Mouse (Mus musculus) lung, postnatal 0 days (tissue): ENCODE measurements around the gene Tln1. TPM values are rescaled to one million over a fixed set of nuclear protein-coding genes. Genes with fewer than 3 reads are reported as not detected.

Experiments
- ATAC-seq: fragments of 200-750 bp; cut with Nextera tagmentation; 2 replicates; pipeline ENCODE4 v1.8.0; 2017; ENCODE audit warnings: moderate library complexity
- DNase-seq: peaks from one replicate; pipeline ENCODE4 v3.0.0-alpha.2; 2016; ENCODE audit warnings: low spot score
- H3K27ac ChIP-seq: fragments of 300-500 bp; sonication (generic); 2 replicates; pipeline ENCODE4 v1.5.1; 2014; ENCODE audit warnings: antibody characterized with exemption, mild to moderate bottlenecking, low read length, mixed read lengths
- H3K27me3 ChIP-seq: fragments of 300-500 bp; sonication (generic); replicated peaks from 2 replicates; pipeline ENCODE4 v1.6.1; 2014; ENCODE audit warnings: low read length, mixed read lengths; ENCODE audit not compliant: insufficient read depth
- H3K36me3 ChIP-seq: fragments of 300-500 bp; sonication (generic); 2 replicates; pipeline ENCODE4 v1.6.1; 2014; ENCODE audit warnings: low read length, mixed read lengths; ENCODE audit not compliant: insufficient read depth
- H3K4me1 ChIP-seq: fragments of 300-500 bp; sonication (generic); 2 replicates; pipeline ENCODE4 v1.6.1; 2014; ENCODE audit warnings: antibody characterized with exemption, low read depth, low read length, mixed read lengths; ENCODE audit not compliant: insufficient read depth
- H3K4me2 ChIP-seq: fragments of 300-500 bp; sonication (generic); replicated peaks from 2 replicates; pipeline ENCODE4 v1.6.1; 2014; ENCODE audit warnings: low read depth, mild to moderate bottlenecking, low read length, moderate library complexity, mixed read lengths
- H3K4me3 ChIP-seq: fragments of 300-500 bp; sonication (generic); 2 replicates; pipeline ENCODE4 v1.5.1; 2014; ENCODE audit warnings: low read depth, low read length
- H3K9ac ChIP-seq: fragments of 300-500 bp; sonication (generic); replicated peaks from 2 replicates; pipeline ENCODE4 v1.6.1; 2014; ENCODE audit warnings: low read depth, mild to moderate bottlenecking
- H3K9me3 ChIP-seq: fragments of 300-500 bp; sonication (generic); 2 replicates; pipeline ENCODE4 v1.6.1; 2016; ENCODE audit warnings: low read length, mixed read lengths
- CTCF ChIP-seq: IDR thresholded peaks from 2 replicates; pipeline ENCODE4 v1.5.1; 2016; ENCODE audit warnings: antibody characterized with exemption, mild to moderate bottlenecking
- EP300 ChIP-seq: IDR thresholded peaks from 2 replicates; pipeline ENCODE4 v1.6.1; 2016; ENCODE audit warnings: antibody characterized with exemption, mild to moderate bottlenecking, control low read depth
- WGBS: fragments of 180-500 bp; shearing (Covaris S2); extraction: QIAGEN DNeasy Blood & Tissue Kit; methylation state at CpG from one replicate; pipeline ENCODE4 v1.1.7; 2014; 5-methylcytosine and 5-hydroxymethylcytosine counted together
- polyA plus RNA-seq: library from polyadenylated mRNA; unstranded; fragments of >200 nt; fragmentation: Nextera tagmentation; extraction: Ambion mirVana; gene quantifications from 2 replicates; pipeline ENCODE4 v1.2.1, GENCODE M21; 2015

The Tln1 gene
- polyA plus RNA-seq, 1 experiment from 2014 or later: 75.6 TPM

GRCm38 (mm10) chr4:43497405-43497804 is 65.1 kb downstream of the Tln1 start:
- ATAC-seq: no peak
- no peak overlapping the region for H3K4me3 ChIP-seq
- no peak overlapping the region for H3K4me2 ChIP-seq

DNA sequence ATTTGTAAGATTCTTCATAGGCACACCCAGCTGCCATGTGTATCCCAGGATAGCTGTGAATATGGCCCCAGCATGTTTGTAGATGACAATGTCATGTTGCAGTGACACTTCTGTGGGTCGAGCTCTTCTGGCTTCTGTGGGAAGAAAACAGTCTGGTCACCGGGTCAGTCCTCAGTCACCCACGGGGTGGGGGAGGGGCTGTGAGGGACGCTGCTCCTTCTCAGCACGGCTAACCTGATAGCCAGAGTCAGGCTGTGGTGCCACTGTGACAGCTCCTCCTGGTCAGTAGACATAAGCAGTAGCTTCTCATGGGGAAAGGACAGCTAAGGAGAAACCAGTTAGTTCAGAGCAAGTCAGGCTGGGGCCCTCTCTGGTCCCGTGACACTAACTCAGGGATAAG is 65.9 kb downstream of the Tln1 start:
- no peak for DNase-seq
- Histone ChIP-seq H3K36me3 (no peaks in the 10 kb centered on the region), H3K27me3 (no peaks in the 10 kb centered on the region), H3K4me1 (peaks cover 5% of the 10 kb centered on the region; the same call in 1 of the 2 replicates), H3K9me3 (no peaks in the 10 kb centered on the region), H3K4me3 (no peak overlapping the region), H3K27ac (no peak overlapping the region), H3K4me2 (no peak overlapping the region), H3K9ac (no peak overlapping the region)
- WGBS: 54% methylated on average over 6 of the region's 6 CpGs
- ATAC-seq: no peak
- TF ChIP-seq EP300 (no peak), CTCF (no peak)

More at GRCm38 (mm10) chr4:43497405-43497804, 65.1 kb downstream of the Tln1 start:
- H3K27ac ChIP-seq: no peak overlapping the region
- H3K27me3 ChIP-seq: no peaks in the 10 kb centered on the region
- no peaks in the 10 kb centered on the region for H3K36me3 ChIP-seq
- TF ChIP-seq EP300 (no peak), CTCF (no peak)
- H3K9ac ChIP-seq: no peak overlapping the region
- WGBS: 82% methylated on average over 8 of the region's 8 CpGs
- H3K9me3 ChIP-seq: no peaks in the 10 kb centered on the region
- peaks cover 5% of the 10 kb centered on the region; the same call in 1 of the 2 replicates for H3K4me1 ChIP-seq
- DNase-seq: no peak

GRCm38 (mm10) chr4:43493846-43494240 is 68.6 kb downstream of the Tln1 start:
- DNase-seq: no peak

DNA sequence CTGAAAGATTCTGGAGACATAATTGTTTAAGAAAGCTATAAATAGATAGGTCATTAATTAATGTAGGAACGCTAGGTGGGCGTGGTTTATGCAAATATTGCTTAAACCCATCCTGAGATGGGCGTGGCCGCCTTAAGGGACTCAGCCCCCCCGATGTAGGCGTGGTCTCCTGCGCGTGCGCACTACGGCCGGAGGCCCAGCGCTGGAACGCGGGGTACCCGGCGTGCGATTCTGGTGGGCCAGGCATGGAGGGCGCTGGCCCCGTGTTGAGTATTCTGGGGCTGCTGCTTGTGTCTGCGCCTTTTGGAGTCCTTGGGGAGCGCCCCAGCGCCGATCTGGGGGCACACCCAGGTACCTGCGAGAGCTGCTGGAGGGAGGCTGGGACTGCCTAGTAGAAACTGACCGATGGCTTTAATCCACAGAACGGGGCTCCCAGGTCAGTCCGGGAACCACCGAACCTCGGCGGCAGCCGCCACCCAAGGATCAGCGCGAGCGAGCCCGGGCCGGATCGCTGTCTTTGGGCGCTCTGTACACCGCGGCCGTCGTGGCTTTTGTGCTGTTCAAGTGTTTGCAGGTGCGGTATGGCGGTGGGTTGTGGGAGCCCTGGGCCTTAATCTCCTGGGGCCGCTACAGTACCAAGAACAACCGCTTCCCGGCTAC is 69.2 kb downstream of the Tln1 start:
- peak overlapping the region; percentile 78 for H3K4me3 ChIP-seq
- ATAC-seq (peak; percentile 85), DNase-seq (peak; percentile 96)
- H3K36me3 ChIP-seq: no peaks in the 10 kb centered on the region
- under 1% methylated on average over 47 of the region's 47 CpGs for WGBS
- peak overlapping the region; percentile 66 for H3K9ac ChIP-seq
- TF ChIP-seq EP300 (no peak), CTCF (peak; percentile 43)
- no peaks in the 10 kb centered on the region for H3K9me3 ChIP-seq
- H3K4me2 ChIP-seq: peak overlapping the region; percentile 87
- H3K27me3 ChIP-seq: no peaks in the 10 kb centered on the region
- no peaks in the 10 kb centered on the region for H3K4me1 ChIP-seq
- peak overlapping the region; percentile 70 for H3K27ac ChIP-seq

More at GRCm38 (mm10) chr4:43493846-43494240, 68.6 kb downstream of the Tln1 start:
- H3K9me3 ChIP-seq: no peaks in the 10 kb centered on the region
- 2% methylated on average over 9 of the region's 9 CpGs for WGBS
- H3K27ac ChIP-seq: peak overlapping the region; percentile 70
- H3K4me1 ChIP-seq: peaks cover 2% of the 10 kb centered on the region; the same call in 1 of the 2 replicates
- no peaks in the 10 kb centered on the region for H3K36me3 ChIP-seq
- H3K4me3 ChIP-seq: peak overlapping the region; percentile 78
- no peaks in the 10 kb centered on the region for H3K27me3 ChIP-seq
- peak overlapping the region; percentile 66 for H3K9ac ChIP-seq
- H3K4me2 ChIP-seq: peak overlapping the region; percentile 87
- no peak for ATAC-seq
- no peak for TF ChIP-seq EP300
- TF ChIP-seq CTCF: no peak

GRCm38 (mm10) chr4:43492821-43493185 is 69.7 kb downstream of the Tln1 start, which contains the start of gene Ccdc107:
Ccdc107 (plus strand) TSS chr4:43492900.
- no peaks in the 10 kb centered on the region for H3K36me3 ChIP-seq
- peak; percentile 97 for ATAC-seq
- no peaks in the 10 kb centered on the region for H3K4me1 ChIP-seq
- peak; percentile 35 for TF ChIP-seq CTCF
- peak; percentile 76 for TF ChIP-seq EP300
- H3K4me2 ChIP-seq: peak within 1 kb of the TSS; percentile 87
- peak within 1 kb of the TSS; percentile 78 for H3K4me3 ChIP-seq
- peak within 1 kb of the TSS; percentile 66 for H3K9ac ChIP-seq
- peak within 1 kb of the TSS; percentile 70 for H3K27ac ChIP-seq
- H3K9me3 ChIP-seq: no peaks in the 10 kb centered on the region
- peak; percentile 98 for DNase-seq
- no peaks in the 10 kb centered on the region for H3K27me3 ChIP-seq
- under 1% methylated on average over 25 of the region's 25 CpGs for WGBS

- H3K27ac ChIP-seq: peak overlapping the region; percentile 70
- H3K9ac ChIP-seq: peak overlapping the region; percentile 66; the same call in 1 of the 2 replicates
- peak overlapping the region; percentile 78 for H3K4me3 ChIP-seq
- no peaks in the 10 kb centered on the region for H3K9me3 ChIP-seq
- H3K4me2 ChIP-seq: peak overlapping the region; percentile 50
- DNase-seq: peak; percentile 68
- no peak for ATAC-seq
- WGBS: 40% methylated on average over 12 of the region's 12 CpGs
- no peaks in the 10 kb centered on the region for H3K27me3 ChIP-seq
- TF ChIP-seq EP300: no peak
- H3K4me1 ChIP-seq: no peaks in the 10 kb centered on the region
- H3K36me3 ChIP-seq: no peaks in the 10 kb centered on the region
Measured at GRCm38 (mm10) chr4:43492101-43492820, 70.2 kb downstream of the Tln1 start.
